Mouse (Mus musculus) subcutaneous adipose tissue, adult 2 months (tissue): ENCODE results near the gene Mageb3. TPM values are rescaled to one million over a fixed set of nuclear protein-coding genes. Genes with fewer than 3 reads are reported as not detected.

Experiments used
- polyA plus RNA-seq: library from polyadenylated mRNA; depleted of rRNA; stranded (reverse); fragments of >200 nt; gene quantifications from 2 replicates; pipeline ENCODE4 v1.2.3, GENCODE M21; 2012; ENCODE audit warnings: low replicate concordance; rRNA removed

Mageb3 gene
- 0.06 TPM in 1 of 2 replicates, not detected in the other for polyA plus RNA-seq

GRCm38 (mm10) chr2:121955765-121956223 lies at the start of gene Mageb3, which contains the start of gene Ctdspl2:
TSS of gene Mageb3 (minus strand) at chr2:121956092.
TSS of gene Ctdspl2 (plus strand) at chr2:121956001.

Other genes starting within 250 kb of the Mageb3 start
- 0.59 and 1.5 TPM in 2 replicates for gene Frmd5, start 149.0 kb downstream of the Mageb3 start, polyA plus RNA-seq
- 1.1 and 15.9 TPM in 2 replicates for gene Casc4, start 89.1 kb downstream of the Mageb3 start, polyA plus RNA-seq
- gene Ctdspl2, start 91 bp downstream of the Mageb3 start, polyA plus RNA-seq, result 4.9 and 9.0 TPM in 2 replicates
- gene Eif3j1, start 72.5 kb upstream of the Mageb3 start, polyA plus RNA-seq, result 4.0 and 6.2 TPM in 2 replicates
- 10.6 and 13.6 TPM in 2 replicates for gene Spg11, start 162.3 kb upstream of the Mageb3 start, polyA plus RNA-seq
- gene B2m, start 191.6 kb upstream of the Mageb3 start, polyA plus RNA-seq, result 1,289 and 2,871 TPM in 2 replicates
- gene Trim69, start 204.6 kb upstream of the Mageb3 start, polyA plus RNA-seq, result 0.09 and 0.24 TPM in 2 replicates
- gene Patl2, start 230.1 kb upstream of the Mageb3 start, polyA plus RNA-seq, result not detected in 2 replicates
- gene Terb2, start 230.2 kb upstream of the Mageb3 start, polyA plus RNA-seq, result not detected in 2 replicates